Comparison of ENCODE assay signal across 22 mouse cellular contexts in genomic region chr6:72051757-72052156, GRCm38 (mm10). TPM values are rescaled to one million over a fixed set of nuclear protein-coding genes. Genes with fewer than 3 reads are reported as not detected.
A peak's percentile ranks its signal among the peaks of the same experiment; 100 is the strongest.
DNase-seq lines count a peak whose midpoint lies in the region; ATAC-seq and TF ChIP-seq lines count a peak whose summit lies in the region.
"Had no signal": no experiment of that assay in that cellular context is flagged by ENCODE, and none has a peak within 500 bp of the region (broad histone marks: within the 10 kb centered on the region; RNA-seq: fewer than 3 reads in every experiment).

No protein-coding gene starts in this region.

- H3K27ac ChIP-seq in lung, embryonic 16.5 days (ENCODE audit: low read length) = 0 out of 2 replicates have a peak overlapping the region, but pooled peaks have one; percentile 4
- H3K27ac ChIP-seq in gastrocnemius, adult 2 months = no peak overlapping the region
- no peak overlapping the region for H3K27ac ChIP-seq in forebrain, embryonic 15.5 days (replicated peaks)
- H3K27ac ChIP-seq: heart, adult 2 months; hindbrain, embryonic 13.5 days; limb, embryonic 13.5 days; liver, embryonic 15.5 days; neural tube, embryonic 15.5 days had no signal

- no peak overlapping the region for H3K4me2 ChIP-seq in lung, embryonic 16.5 days (ENCODE audit: low read depth, low read length)
- H3K4me2 ChIP-seq in forebrain, embryonic 15.5 days (replicated peaks) = no peak overlapping the region
- H3K4me2 ChIP-seq: hindbrain, embryonic 13.5 days; limb, embryonic 13.5 days; liver, embryonic 15.5 days; midbrain, embryonic 11.5 days; neural tube, embryonic 15.5 days had no signal

- intact Hi-C loops in gastrocnemius, adult 2 months (cut with DNase I) = no loop called here
- intact Hi-C loops in left cerebral cortex, postnatal 4 days (cut with DNase I) = no loop called here

- 41% methylated on average over 6 of the region's 6 CpGs for WGBS in lung, embryonic 16.5 days
- WGBS in forebrain, embryonic 15.5 days = 65% methylated on average over 6 of the region's 6 CpGs

- no peak overlapping the region for H3K4me3 ChIP-seq in lung, embryonic 16.5 days (ENCODE audit: low read length)
- H3K4me3 ChIP-seq in megakaryocyte, embryonic 14.5 days (replicated peaks) = peak overlapping the region; percentile 65
- H3K4me3 ChIP-seq in gastrocnemius, adult 2 months = no peak overlapping the region
- no peak overlapping the region for H3K4me3 ChIP-seq in forebrain, embryonic 15.5 days
- H3K4me3 ChIP-seq: erythroblast, embryonic 14.5 days; heart, adult 2 months; hindbrain, embryonic 13.5 days; limb, embryonic 13.5 days; liver, embryonic 15.5 days; neural tube, embryonic 15.5 days had no signal

- no peaks in the 10 kb centered on the region for H3K27me3 ChIP-seq in lung, embryonic 16.5 days (ENCODE audit: control insufficient read depth, insufficient read depth, low read depth, low read length)
- H3K27me3 ChIP-seq in megakaryocyte, embryonic 14.5 days (replicated peaks) = peaks cover 35% of the 10 kb centered on the region
- H3K27me3 ChIP-seq in forebrain, embryonic 15.5 days = no peaks in the 10 kb centered on the region
- H3K27me3 ChIP-seq: hindbrain, embryonic 13.5 days; limb, embryonic 13.5 days; neural tube, embryonic 15.5 days had no signal

- peaks cover 5% of the 10 kb centered on the region; the same call in 1 of the 2 replicates for H3K4me1 ChIP-seq in lung, embryonic 16.5 days (replicated peaks; ENCODE audit: control insufficient read depth, insufficient read depth, low read length)
- H3K4me1 ChIP-seq in megakaryocyte, embryonic 14.5 days = peaks cover 62% of the 10 kb centered on the region
- no peaks in the 10 kb centered on the region for H3K4me1 ChIP-seq in forebrain, embryonic 15.5 days
- H3K4me1 ChIP-seq: limb, embryonic 13.5 days; liver, embryonic 15.5 days; neural tube, embryonic 15.5 days had no signal

- no peaks in the 10 kb centered on the region for H3K36me3 ChIP-seq in lung, embryonic 16.5 days (ENCODE audit: control insufficient read depth, insufficient read depth, low read length)
- no peaks in the 10 kb centered on the region for H3K36me3 ChIP-seq in megakaryocyte, embryonic 14.5 days (replicated peaks; ENCODE audit: low read length)
- no peaks in the 10 kb centered on the region for H3K36me3 ChIP-seq in forebrain, embryonic 15.5 days
- H3K36me3 ChIP-seq: hindbrain, embryonic 13.5 days; limb, embryonic 13.5 days; liver, embryonic 15.5 days; neural tube, embryonic 15.5 days had no signal

- ATAC-seq in lung, embryonic 16.5 days (ENCODE audit: low read depth) = peak; percentile 59; the same call in 1 of the 2 replicates
- ATAC-seq in hematopoietic stem cell, adult 5-6 weeks (replicated peaks in 1 of 2; ENCODE audit: insufficient read depth in 1 of 2, low FRiP score in 2 of 2, low TSS enrichment in 1 of 2, low read depth in 1 of 2, poor library complexity in 2 of 2, severe bottlenecking in 2 of 2) = peak; percentile 60 to 84; a peak in 3 of 4 replicates
- ATAC-seq in forebrain, embryonic 15.5 days (replicated peaks) = no peak
- ATAC-seq: forebrain, embryonic 16.5 days; intestine, embryonic 16.5 days had no signal

- no peak overlapping the region for H3K9ac ChIP-seq in lung, embryonic 16.5 days (ENCODE audit: low read length)
- no peak overlapping the region for H3K9ac ChIP-seq in forebrain, embryonic 15.5 days (replicated peaks)
- H3K9ac ChIP-seq: hindbrain, embryonic 13.5 days; limb, embryonic 13.5 days; liver, embryonic 15.5 days; neural tube, embryonic 15.5 days had no signal

- TF ChIP-seq CTCF in gastrocnemius, adult 2 months (IDR thresholded peaks at IDR 0.05) = no peak

- H3K9me3 ChIP-seq in lung, embryonic 16.5 days (ENCODE audit: control insufficient read depth, low read length) = no peaks in the 10 kb centered on the region
- H3K9me3 ChIP-seq in megakaryocyte, embryonic 14.5 days = peaks cover 4% of the 10 kb centered on the region; the same call in 1 of the 2 replicates
- no peaks in the 10 kb centered on the region for H3K9me3 ChIP-seq in forebrain, embryonic 15.5 days
- H3K9me3 ChIP-seq: hindbrain, embryonic 13.5 days; limb, embryonic 13.5 days; liver, embryonic 15.5 days; neural tube, embryonic 15.5 days had no signal

- no peak for DNase-seq in lung, postnatal 25 days (ENCODE audit: low spot score)
- DNase-seq in kidney, postnatal 36 days = peak; percentile 29 to 40
- DNase-seq in gastrocnemius, adult 2 months = no peak
- no peak for DNase-seq in left cerebral cortex, postnatal 4 days
- DNase-seq: adrenal gland, adult 8-10 months; cerebellum, adult 18-20 months; layer of hippocampus, adult 9-11 months; right cerebral cortex, postnatal 4 days; thymus, adult 18-20 months had no signal

RNA-seq across cellular contexts. Expression of gene St3gal5, which starts 45.6 kb away (rescaled TPM):
- polyA plus RNA-seq in lung, embryonic 16.5 days (2015; fragmentation: Nextera tagmentation; extraction: Ambion mirVana) = 40.5 and 43.1 TPM in 2 replicates
- total RNA-seq in hematopoietic stem cell, adult 5-6 weeks (2017) = 20.6 and 22.6 TPM in 2 replicates
- 10.8 and 22.3 TPM in 2 replicates for polyA plus RNA-seq in megakaryocyte, embryonic 14.5 days (2012; ENCODE audit: insufficient read depth, low replicate concordance)
- total RNA-seq in gastrocnemius, adult 2 months (2021) = 100 to 1,000 TPM in 1 of 2 experiments, 10 to 100 TPM in 1; 98.0 to 105 TPM
- 49.0 and 50.9 TPM in 2 replicates for polyA plus RNA-seq in forebrain, embryonic 15.5 days (2015; fragmentation: Nextera tagmentation; extraction: Ambion mirVana)
- total RNA-seq in left cerebral cortex, postnatal 4 days (2021) = 10 to 100 TPM; 55.3 to 63.6 TPM

Comparison
In these comparisons a context has a peak if more than half of its experiments do, and no peak if none do; other contexts are left out.
1. DNase-seq: peak in kidney, postnatal 36 days (2 of 2); none in lung, postnatal 25 days (single experiment), gastrocnemius, adult 2 months (single experiment) and left cerebral cortex, postnatal 4 days (single experiment).